Mouse (Mus musculus) frontal cortex, postnatal 25 days (tissue): ENCODE data around the gene Eps15l1.

Experiments used
- DNase-seq, 2 experiments: peaks; one replicate each; pipeline ENCODE4 v3.0.0; 2022; ENCODE audit warnings: low spot score in 2 of 2

Eps15l1 gene

DNA sequence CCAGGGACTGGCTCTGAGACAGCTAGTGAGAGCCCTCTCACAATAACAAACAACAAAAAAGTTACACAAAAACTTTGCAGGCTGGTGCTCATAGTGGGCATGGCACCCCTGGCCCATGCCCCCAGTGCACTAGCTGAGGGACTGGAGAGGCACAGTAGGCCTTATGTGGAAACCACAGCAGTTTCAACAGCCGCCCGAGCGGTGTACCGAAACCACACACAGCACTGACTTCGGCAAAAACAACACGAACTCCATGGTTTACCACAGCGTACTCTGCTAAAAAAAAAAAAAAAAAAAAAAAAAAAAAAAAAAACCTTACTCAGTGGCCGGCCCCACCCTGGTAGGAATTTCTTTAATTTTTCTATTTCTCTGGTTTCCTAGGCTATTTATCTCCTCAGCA lies 70.5 kb downstream of the Eps15l1 start:
- DNase-seq: no peak

DNA sequence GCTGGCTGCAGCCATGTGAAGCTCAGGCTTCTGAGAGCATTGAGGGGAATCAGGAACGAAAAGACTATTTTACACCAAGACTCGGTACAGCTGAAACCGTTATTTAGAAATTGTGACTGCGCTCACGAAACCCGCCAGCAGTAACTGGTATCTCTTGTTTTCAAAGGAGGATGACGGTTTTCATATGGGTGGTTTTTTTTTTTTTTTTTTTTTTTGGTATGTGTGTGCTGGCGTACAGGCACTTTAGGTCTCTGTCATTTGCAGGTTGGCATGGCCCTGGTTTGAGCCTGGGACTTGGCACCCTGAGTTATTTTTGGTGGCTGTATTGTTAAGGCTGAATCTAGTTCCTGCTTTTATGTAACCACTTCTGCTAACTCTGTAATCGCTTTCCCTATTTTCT lies 71.4 kb downstream of the Eps15l1 start:
- no peak for DNase-seq

DNA sequence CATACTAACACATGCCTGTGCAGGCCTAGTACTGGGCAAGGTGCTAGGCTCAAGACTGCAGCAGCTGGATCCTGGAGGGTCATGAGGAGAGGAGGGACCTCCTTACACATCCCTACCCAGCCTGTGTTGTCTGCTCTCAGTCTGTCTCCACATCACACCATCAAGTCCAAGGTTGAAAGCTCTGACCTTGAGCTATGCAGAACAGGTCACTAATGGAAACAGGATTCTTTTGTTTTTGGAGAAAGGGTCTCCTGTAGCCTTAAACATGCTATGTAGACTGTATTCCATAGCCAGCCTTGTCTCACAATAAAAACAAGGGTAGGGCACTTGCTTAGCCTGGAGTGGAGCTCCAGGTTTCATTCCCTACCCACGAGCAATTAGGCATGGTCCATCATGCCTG lies 72.3 kb downstream of the Eps15l1 start:
- DNase-seq: no peak

DNA sequence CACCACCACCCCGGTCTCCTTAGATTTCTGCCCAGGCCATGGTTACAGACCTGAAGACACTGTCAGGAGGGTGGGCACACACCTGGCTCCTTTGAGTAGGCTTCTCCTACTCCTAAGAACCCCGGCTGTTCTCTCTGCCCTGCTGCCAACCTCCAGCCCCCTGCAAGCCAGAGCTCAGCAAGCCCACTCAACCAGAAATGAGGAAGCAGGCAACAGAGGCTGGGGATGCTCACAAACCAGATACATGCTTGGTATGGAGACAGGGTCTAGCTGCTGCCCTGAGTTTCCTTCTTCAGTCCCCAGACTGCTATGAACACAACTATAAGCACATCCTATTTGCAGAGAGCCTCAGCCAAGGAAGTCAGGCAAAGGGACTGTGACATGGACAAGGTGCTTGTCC lies 73.1 kb downstream of the Eps15l1 start:
- no peak for DNase-seq

DNA sequence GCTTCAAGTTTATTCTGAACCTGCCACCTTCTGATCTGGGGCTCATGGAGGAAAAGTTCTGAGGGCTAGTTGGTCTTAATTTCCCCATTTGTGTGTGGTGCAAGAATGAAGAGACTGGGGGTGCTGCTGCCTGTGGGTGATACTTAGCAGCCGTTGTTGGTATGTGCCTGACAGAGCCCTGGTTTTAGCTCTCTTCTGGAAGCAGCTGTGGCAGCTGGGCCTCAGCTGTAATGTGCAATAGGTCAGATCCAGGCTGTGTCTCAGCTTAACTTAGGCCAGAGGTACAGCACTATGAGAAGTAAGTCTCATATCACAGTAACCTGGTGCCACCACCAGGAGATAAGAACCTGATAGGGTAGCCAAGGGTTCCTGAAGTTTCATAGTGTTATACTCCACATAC lies 73.7 kb downstream of the Eps15l1 start:
- no peak for DNase-seq

DNA sequence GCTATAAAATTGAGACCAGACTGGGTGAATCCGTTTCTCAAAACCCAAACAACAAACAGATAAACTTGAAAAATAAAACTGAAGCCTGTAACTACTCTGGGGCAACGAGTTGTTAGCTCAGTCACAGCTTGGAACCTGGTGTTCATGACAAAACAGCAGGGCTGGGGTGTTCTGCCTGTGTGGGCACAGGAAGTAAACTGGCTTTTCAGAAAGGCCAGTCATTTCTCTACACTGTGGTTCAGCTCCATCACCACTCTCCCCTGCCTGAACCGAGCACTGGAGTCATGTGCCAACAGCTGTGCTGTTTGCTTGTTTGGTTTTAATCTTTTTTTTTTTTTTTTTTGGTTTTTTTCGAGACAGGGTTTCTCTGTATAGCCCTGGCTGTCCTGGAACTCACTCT lies 77.5 kb downstream of the Eps15l1 start:
- no peak for DNase-seq

DNA sequence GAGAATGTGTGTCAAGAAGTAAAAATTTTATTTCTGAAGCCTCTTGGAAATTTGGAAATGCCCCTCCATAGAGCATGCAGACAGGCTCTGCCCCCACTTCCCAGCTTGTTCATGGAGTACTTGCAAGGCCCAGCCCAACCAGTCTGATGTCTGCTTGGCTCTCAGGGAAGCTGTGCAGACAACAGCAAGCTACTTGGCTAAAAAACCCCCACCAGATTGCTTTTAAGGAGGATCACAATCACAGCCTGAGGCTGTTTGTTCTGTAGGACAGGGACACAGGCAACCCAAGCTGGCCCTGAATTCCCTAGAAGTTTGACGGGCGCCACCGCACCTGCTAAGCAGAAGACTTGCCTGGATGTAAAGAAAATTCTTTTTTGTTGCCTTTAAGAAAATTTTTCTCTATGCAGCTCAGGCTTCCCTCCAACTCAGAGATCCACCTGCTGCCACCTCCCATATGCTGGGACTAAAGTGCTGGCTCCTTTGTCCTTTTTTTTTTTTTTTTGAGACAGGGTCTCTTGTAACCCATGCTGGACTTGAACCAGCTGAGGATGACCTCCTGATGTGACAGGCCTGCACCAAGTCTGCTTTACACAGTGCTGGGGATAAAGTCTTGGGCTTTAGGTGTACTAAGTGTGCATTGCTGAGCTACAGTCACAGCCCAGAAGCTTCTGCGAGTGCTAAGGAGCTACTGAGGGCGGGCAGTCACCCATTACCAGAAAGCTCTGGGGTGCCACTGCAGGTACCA lies 78.5 kb downstream of the Eps15l1 start:
- DNase-seq: no peak

DNA sequence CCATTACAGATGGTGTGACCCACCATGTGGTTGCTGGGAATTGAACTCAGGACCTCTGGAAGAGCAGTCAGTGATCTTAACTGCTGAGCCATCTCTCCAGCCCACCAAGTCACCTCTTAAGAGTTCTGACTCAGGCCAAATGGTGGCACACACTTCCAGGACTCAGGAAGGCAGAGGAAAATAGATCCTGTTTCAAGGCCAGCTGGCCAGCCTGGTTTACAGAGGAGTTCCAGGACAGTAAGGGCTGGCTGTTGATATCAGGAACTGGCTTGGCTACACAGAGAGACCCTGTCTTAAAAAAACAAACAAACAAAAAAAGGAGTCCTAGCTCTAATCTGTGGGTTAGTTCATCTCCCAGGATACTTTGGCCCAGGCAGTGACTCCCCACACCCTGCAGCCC lies 84.2 kb downstream of the Eps15l1 start:
- no peak for DNase-seq

DNA sequence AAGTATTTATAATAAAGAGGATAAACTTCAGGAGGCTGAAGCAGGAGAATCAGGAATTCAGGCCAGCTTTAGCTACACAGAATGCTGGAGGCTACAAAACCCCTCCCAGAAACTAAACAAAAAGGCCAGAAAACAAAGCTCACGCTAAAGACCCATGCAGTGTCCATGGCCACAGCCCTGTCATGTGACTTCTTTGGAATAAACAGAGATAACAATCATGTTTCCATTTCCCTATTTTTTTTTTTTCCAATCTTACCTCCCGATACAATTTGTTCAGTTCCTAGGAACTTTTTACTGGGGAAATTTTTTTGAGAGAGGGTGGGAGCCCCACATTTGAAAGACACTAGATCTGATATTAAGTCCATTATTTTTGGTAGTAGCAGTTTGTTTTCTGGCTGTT lies 85.0 kb downstream of the Eps15l1 start:
- DNase-seq: no peak

DNA sequence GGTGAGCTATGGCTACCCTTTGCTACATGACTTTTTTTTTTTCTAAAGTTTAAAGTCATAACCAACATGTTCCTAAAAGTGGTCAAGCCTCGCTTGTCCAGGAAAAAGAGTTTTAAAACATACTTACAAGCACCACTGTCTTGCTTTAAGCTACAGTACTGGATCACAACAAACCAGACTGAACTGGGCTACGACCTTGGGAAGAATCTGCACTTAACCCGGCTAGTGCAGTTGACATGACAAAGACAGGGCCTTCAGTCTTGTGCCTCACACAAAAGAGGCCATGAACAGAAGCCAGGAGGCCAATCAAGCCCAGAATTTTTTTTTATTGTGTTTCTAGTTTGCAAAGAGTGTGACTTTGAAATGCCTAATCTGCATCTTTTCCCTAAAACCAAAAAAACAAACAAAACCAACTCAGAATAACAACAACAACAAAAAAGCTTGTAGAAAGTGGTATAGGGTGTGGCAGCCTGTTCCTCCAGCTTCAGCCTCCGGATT lies 87.1 kb downstream of the Eps15l1 start:
- no peak for DNase-seq

DNA sequence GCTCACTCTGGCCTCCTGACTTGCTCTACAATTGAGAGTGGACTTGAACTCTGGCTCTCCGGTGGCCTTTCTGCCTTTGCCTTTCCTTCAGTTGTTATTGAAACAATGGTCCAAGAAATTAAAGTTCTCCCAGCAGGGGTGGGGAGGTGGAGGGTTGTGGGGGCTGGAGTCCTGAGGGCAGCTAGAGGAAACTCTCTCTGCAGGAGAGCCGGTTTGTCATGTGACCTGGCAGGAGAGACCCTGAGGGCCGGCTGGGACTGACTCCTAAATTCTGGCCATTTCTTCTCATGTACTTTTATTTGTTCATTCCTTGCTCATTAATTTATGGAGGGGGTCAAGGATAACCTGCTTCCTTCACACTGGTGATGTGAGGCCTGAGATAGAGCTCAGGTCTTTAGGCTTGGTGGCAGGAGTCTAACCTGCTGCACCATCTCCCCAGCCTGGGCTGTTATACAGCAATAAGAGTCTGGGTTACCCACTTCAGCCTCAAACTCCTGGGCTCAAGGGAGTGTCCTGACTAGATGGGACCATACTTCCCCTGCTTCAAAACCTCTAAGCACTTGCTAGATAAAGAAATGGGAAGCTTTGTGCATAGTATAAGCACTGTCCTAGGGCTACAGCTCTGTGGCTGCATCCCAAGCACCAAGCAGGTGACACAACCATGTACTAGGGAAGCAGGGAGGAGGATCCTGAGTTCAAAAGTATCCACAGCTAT lies 87.7 kb downstream of the Eps15l1 start:
- DNase-seq: no peak

DNA sequence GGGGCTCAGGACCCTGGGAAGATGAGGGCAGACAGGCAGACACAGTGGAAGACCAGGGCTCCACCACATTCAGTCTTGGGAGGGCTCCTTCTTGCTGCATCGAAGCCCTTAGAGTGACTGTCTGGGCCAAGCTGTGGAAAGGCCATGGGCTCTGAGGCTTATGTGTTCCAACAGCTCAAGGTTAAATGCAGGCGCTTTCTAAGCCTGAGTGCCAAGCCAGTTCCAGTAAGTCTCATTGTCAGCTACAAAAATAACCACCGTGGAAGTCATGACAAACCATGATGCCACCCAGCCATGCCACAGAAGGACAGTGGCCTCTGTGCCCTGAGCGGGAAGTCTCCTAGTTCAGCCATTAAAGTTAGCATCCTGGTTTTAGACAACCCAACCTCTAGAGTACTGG lies 89.6 kb downstream of the Eps15l1 start:
- no peak for DNase-seq

DNA sequence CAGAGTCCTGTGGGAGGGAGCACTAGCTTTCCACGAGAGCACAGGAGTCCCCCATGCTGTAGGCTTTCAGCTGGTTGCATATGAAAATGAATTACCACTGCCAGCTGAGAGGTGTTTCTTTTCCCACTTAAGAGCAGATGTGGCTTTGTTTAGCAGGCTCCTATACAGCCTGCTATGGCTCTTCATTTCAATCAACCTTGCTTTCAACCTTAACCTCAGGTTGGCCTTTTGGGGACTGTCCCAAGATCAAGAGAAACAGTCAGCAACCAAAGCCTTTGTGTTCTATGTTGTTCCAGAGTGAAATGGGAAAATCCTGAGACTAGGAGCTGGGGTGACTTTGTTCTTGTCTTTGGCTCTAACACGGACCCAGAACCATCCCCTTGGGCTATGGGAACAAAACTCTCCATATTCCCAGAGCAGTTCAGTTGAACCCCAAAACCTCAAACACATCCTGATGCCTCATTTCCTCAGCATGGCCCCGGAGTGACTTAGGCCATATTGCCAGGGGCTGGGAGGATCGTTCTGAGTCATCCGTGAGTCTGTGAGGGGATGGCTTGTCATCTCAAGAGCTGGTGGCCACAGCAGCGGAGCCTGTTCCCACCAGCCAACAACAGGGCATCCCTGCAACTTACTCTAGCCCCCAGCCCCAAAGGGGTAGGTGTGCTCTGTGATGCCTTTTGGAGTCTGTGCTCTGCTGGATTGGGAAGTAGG lies 90.3 kb downstream of the Eps15l1 start:
- DNase-seq: no peak

DNA sequence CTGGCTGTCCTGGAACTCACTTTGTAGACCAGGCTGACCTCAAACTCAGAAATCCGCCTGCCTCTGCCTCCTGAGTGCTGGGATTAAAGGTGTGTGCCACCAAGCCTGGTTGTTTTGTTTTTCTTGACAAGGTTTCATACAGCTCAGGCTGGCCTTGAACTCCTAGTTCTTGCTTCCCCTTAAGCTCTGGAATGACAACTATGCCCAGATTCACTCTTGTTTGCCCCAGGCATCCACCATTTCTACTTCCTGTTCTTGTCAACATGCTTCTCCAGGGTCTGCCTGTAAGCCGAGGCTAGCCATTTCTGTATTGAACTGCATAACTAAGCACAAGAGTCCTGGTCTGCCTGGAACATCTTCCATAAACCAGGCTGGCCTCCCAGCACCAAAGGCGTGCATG lies 92.1 kb downstream of the Eps15l1 start:
- DNase-seq: no peak

DNA sequence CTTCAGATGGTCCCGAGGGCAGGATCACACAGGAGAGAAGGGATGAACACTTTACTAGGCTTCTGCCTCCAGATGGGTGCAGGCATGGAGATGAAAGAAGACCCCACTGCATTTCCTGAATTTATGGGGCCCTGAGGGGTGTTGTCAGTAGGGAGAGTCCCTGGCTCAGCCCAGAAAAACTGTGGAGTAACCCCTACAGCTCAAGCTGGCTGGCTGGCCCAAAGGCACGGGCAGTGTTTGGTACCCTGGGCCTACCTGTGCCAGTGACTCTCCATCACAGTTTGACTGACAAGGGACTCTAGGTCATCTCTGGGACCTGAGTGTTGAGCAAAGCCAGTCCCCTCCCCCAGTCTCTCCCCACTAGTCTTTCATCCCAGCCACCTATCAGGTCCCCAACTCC lies 96.6 kb downstream of the Eps15l1 start:
- no peak for DNase-seq

DNA sequence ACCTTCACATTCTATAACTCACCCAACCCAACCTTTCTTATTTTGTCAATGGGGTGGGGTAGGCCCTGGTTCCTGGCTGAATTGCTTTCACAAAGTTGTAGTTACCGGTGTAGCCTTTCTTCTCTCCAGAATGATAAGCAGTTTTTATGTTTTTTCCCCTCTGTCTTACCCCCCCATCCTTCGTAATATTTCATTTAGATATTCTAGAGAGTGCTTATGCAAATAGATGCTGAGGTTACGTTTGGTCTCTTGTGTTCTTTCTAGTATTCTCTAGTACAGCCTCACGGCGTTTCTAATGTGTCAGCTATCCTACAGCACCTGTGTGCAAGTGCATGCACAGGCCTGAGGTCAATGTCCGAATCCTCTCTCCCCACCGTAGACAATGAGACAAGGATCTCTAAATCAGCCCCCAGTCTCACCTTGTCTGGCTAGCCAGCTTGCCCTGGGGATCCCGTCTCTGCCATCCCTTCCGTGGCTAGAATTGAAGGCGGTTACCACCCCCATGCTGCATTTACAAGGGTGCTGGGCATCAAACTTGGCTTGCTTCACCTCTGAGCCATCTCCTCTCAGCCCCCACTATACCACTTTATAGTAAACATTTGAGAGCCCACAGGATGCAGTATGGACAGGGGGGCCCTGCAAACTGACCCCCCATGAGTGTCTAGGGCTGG lies 97.1 kb downstream of the Eps15l1 start:
- DNase-seq: no peak

DNA sequence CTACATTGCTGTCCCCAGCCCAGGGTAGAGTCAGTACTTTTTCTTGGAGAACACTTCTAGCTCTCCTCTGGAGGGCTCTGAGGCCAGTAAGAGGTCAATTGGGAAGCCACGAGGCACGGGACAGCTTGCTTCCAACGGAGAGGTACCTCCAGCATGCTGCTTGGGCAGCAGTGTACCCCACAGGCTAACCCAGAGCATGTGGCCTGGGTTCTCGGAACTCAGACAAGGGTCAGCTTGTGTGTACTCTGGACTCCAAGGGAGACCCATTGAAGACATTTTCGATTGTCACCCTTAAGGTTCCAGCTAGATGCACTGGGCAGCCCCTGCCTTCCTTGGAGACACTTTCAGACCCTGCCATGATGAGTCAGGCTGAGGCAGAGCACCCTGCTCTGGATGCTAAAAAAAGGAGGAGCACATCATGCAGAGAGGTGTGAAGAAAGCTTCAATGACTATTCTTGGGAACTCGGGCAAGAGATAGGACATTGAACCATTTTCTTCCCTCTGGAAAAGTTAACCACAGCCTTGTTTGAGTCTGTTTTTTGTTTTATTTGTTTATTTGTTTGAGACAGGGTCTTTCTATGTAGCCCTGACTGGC lies 98.0 kb downstream of the Eps15l1 start:
- no peak for DNase-seq

DNA sequence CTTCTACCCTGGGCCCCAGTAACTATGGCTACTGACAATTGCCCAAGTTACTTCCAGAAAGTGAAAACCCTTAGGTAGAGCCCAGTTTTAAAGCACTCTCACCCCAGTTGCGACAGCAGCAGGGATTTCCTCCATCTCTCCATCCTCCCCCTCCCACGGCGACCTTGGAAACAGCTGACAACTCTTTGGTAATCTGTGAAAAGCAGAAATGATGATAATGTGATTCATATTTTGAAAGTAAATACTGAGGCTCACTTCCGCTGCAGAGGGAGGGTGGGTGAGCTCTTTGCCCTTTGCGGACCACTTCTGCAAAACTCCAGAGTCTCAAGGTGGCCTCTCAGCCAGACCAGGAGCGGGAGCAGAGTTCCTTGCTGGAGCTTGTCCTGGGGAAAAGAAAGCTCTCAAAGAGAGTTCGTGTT lies 98.8 kb downstream of the Eps15l1 start:
- DNase-seq: no peak

DNA sequence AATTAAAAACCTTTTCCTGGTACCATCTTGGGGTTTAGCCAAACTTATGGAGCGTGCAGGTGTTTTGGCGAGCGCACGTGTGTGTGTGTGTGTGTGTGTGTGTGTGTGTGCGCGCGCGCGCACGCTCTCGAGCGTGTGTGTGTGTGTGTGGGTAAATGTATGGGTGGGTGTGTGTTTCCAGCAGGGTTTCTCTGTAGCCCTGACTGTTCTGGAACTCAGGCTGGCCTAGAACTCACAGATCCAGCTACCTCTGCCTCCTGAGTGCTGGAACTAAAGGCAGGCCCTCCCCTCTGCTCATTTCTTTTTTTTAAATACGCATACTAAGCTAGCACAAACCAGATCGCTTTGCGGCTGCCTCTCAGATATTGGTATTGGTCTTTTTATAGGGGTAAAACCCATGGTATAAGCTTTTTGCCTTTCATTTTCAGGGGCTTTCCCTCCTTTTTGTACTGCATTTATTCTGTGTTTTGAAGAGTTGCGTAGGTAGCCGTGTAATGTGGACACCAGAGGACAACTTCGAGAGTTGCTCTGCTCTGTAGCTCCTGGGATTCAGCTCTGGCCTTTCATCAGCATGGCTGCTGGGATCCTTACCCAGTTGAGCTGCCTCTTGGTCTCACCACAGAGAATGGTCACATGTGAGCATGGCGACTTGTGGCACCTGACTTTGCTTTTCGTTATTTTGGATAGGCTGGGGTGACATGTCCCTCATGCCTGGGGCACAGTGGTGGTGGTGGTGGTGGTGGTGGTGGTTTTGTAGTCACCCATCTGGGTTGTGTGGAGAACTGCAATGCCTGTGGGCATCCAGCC lies 99.4 kb downstream of the Eps15l1 start:
- DNase-seq: no peak

DNA sequence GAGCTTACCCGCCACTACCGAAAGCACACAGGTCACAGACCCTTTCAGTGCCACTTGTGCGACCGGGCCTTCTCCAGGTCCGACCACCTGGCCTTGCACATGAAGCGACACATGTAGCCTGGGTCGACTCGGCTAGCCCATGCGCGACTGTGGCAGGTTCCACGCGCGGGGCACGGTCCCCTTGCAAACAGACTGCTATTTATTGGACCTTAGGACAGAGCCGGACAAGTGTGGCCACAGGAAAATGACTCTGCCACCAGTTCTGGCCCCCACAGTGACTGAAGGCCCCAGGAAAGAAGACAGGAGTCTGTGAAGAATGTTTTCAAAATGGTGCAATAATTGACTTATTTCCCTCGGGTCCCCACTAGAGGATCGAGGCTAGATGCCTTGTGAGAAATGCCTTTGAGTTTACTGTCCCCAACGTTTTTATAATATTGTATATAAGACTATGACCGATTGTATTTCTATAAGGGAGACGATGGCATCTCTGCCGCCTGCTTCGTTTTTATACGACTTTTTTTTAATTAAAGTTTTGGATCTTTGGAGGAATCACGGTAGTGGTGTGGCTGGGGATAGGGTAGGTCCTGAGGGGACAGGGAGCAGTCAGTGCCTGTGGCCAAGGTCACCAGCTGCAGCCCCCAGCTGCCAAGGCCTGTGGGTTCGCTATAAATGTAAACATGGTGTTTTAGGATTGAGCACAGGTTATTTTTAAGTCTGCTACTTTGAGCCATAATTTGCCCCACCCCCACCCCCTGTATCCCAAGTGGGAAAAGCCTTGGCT lies 100.3 kb downstream of the Eps15l1 start:
- DNase-seq: no peak
